Mouse (Mus musculus): Measurements from ENCODE around the gene G3bp2.
"Not testable (repeated sequence)": the region's sequence is repeated elsewhere in the genome, so short reads cannot be mapped to it uniquely, and the experiment has no call there.

G3bp2 gene

DNA sequence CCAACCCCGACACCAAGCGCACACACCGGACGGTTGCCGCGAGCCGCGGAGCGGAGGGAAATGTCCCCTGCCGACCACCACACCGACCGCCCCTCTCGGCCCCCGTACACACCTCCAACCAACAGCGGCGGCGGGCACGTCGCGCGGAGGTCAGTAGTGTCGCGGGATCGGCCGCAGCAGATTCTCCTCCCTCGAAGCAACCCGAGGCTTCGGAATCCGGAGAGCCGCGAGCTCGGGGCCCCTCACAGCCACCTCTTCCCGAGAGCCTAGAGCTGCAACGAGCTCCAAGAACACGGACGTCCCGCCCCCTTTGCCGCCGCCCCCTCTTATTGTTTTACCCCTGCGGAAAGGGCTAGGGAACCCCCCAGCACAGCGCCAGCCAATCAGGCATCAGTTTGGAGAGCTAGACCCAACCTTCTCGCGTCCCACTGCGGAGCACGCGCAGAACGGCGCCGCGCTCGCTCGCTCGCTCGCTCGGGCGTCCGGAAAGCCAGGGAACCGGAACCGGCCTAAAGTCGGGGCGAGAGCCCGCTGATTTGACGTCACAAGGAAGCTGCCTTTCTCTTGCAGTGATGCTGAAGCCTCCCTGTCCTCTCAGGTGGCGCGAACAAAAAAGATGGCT, at the start of gene G3bp2:
G3bp2 (minus strand) TSS at position 303 of the 622 bp plus-strand sequence.
- DNase-seq: peak; percentile 96

DNA sequence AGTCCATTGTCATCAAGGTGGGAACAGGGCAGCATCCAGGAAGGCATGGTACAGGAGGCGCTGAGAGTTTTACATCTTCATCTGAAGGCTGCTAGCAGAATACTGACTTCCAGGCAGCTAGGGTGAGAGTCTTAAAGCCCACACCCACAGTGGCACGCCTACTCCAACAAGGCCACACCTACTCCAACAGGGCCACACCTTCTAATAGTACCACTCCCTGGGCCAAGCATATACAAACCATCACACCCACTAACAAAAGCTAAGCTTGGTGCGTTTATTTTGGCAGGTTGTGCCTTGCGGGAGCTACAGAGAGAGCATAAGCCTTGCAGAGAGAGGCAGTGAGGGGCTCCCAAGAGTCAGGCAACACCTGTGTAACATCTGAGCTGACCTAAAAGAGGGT, 49.5 kb upstream of the G3bp2 start:
- DNase-seq: not testable (repeated sequence)

DNA sequence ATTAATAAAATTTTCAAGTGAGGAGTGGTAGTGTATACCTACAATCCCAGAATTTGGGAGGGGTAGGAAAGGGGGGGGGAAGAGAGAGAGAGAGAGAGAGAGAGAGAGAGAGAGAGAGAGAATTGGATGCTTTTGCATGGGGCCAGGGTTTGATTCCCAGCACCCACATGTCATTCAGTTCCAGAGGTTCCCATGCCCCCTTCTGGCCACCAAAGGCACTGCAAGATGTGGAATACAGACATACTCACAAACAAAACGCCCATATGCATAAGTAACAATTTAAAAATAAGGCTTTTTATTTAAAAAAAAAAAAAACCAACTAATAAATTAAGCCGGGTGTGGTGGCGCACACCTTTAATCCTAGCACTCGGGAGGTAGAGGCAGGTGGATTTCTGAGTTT, 48.6 kb upstream of the G3bp2 start:
- DNase-seq: no peak

DNA sequence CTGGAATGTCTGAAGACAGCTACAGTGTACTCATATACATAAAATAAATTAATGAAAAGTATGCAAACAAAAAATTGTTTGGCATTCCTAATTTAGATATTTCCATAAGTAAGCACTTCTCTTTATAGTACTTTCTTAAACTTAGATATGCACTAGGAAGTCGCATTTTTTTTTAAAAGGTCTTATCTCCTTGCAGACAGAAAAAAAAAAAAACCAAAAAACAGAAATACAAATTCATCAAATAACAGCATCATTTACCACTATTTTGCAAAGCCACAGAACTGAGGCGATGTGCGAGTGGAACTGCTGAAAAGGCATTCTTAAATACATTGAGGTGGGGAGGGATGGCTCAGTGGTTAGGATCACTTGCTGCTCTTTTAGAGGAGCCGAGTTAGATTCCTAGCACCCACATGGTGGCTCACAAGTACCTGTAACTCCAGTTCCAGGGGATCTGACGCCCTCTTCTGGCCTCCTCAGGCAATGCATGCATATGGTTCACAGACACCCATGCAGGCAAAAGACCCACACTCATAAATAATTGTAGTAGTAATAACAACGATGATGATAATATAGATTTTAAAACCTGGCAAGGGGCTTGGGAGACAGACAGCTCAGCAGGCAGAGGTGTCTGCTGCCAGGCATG, 46.6 kb upstream of the G3bp2 start:
- no peak for DNase-seq

- DNase-seq: no peak
Observed at GRCm38 (mm10) chr5:92129321-92129768, 45.8 kb upstream of the G3bp2 start.

DNA sequence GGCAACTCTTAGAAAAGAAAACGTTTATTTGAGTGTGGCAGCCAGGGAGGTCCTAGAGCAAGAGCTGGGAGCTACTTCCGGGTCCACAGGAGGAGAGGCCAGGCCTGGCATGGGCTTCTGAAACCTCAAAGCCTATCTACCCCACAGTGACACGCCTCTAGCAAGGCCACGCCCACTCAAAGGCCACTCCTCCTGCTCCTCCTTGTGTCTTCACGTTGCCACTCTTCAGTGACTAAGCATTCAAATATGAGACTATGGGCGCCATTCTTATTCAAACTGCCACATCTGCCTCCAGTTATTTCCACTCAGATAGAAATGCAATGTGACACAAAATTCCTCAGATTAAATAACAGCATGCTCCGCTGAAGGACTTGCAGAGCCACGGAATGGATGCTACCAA, 45.1 kb upstream of the G3bp2 start:
- no peak for DNase-seq

DNA sequence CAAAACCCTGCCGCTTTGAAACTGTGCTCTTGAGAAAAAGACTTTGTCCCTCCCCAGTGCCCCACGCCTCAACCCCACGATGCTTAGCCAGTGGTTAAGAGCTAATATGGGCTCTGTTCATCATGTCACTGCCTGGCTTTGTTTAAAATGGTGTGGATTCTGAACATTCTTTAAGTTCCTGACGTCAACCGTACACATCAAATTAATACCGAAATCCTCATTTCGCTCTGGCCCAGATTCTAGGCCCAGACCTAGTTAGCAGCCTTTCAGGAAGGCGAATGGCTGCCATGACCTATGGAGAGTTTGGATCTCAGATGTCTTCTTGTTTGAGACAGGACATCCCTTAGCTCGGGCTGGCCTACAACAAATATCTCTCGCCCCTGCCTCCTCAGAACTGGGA, 44.2 kb upstream of the G3bp2 start:
- no peak for DNase-seq

GRCm38 (mm10) chr5:92127141-92127625, 43.7 kb upstream of the G3bp2 start:
- DNase-seq: no peak

GRCm38 (mm10) chr5:92125446-92125845, 41.9 kb upstream of the G3bp2 start:
- no peak for DNase-seq

DNA sequence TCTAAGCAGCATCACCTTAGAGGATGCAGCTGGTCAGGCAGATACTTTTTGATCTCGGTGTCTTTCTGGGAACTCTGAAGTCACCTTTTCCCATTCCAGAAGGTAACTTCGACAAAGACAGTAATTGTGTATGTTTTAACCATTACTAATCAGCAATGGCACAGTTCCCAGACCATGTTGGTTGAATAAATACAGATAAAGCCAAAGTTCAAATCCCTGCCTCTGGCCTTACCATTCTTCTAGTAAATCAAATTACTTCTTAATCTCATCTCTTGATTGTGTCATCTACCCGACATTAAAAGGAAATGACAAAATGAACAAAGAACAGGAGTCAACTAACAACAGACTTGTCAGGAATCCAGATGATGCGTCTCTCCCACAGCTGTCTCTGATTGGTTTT, 38.1 kb upstream of the G3bp2 start:
- DNase-seq: no peak

DNA sequence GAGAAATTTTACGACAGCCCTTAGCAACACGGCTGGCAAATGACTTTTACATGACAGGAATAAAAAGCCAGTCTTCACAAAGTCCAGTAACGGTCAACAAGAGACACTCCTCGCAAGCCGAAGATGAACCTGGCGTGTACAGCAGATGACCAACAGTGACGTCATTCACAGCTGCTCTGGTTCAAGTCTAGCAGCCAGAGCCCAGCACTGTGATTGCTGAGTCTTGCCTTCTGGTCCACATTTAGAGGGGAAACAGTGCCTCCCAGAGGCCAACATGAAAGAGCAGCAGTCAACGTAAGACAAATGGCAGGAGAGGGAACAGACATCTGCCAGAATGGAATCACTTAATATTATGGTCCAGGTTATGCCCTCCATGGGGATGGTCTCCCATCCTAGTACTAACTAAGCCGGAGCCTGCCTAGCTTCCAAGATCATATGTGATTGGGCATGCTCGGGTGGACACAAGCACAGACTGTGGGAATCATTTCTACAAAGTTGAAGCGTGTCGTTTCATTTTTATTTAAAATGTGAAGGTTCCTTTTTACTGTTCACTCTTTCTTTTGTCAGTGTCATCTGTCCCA, 34.4 kb upstream of the G3bp2 start:
- peak; percentile 39 for DNase-seq

GRCm38 (mm10) chr5:92114939-92115338, 31.4 kb upstream of the G3bp2 start:
- no peak for DNase-seq

DNA sequence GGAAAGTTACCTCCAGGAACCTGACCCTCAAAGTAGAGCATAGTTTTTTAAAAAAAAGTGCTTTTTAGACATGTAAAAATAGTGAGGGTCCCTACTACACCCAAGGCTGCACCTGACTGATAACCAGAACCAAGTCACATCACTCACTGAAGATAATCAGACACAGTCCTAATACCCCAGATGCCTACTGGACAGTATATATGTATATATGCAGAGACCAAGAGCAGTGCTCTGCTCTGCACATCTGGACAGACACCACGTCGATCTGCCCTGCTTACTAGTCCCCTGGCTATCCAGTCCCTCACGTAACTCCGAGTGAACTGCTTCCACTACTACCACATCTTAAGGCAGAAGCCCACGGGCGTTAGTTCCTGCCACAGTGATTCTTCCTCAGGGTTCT, 30.7 kb upstream of the G3bp2 start:
- DNase-seq: no peak

GRCm38 (mm10) chr5:92113484-92113883, 30.0 kb upstream of the G3bp2 start:
- no peak for DNase-seq

GRCm38 (mm10) chr5:92112585-92112984, 29.1 kb upstream of the G3bp2 start:
- no peak for DNase-seq

- DNase-seq: no peak
Observed at GRCm38 (mm10) chr5:92112175-92112574, 28.7 kb upstream of the G3bp2 start.

GRCm38 (mm10) chr5:92110818-92111355, 27.4 kb upstream of the G3bp2 start:
- DNase-seq: no peak

DNA sequence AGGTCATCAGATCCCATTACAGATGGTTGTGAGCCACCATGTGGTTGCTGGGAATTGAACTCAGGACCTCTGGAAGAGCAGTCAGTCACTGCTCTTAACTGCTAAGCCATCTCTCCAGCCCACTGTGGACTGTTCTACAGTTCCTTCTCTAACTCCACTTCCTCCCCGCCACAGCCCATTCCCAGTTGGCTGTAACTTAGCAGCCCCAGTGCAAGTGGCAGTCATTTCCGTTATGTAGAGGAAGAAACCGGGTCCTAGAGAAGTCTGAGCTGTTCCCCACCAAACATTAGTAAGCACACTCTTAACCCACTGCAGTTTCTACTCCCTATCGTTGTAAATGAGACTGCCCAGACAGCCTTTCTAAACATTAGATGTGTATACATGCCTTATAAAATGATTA, 23.8 kb upstream of the G3bp2 start:
- DNase-seq: no peak

GRCm38 (mm10) chr5:92106327-92107125, 23.0 kb upstream of the G3bp2 start:
- no peak for DNase-seq

- DNase-seq: no peak
Observed at GRCm38 (mm10) chr5:92103816-92104415, 20.4 kb upstream of the G3bp2 start.

- DNase-seq: no peak
Observed at GRCm38 (mm10) chr5:92103062-92103461, 19.5 kb upstream of the G3bp2 start.

- no peak for DNase-seq
Observed at GRCm38 (mm10) chr5:92101601-92102000, 18.1 kb upstream of the G3bp2 start.
